Mouse (Mus musculus): Measurements from ENCODE around the gene Zfp697.
"Not testable (repeated sequence)": the region's sequence is repeated elsewhere in the genome, so short reads cannot be mapped to it uniquely, and the experiment has no call there.

Zfp697 gene

GRCm38 (mm10) chr3:98422926-98423325 is 40.7 kb downstream of the Zfp697 start:
- DNase-seq (ENCODE audit: low spot score) = no peak

- DNase-seq (ENCODE audit: low spot score) = no peak
Measured at GRCm38 (mm10) chr3:98426749-98427148, 44.5 kb downstream of the Zfp697 start.

GRCm38 (mm10) chr3:98427260-98427599 is 45.0 kb downstream of the Zfp697 start:
- DNase-seq (ENCODE audit: low spot score) = no peak

- DNase-seq (ENCODE audit: low spot score) = no peak
Measured at GRCm38 (mm10) chr3:98427600-98428448, 45.6 kb downstream of the Zfp697 start.

- no peak for DNase-seq (ENCODE audit: low spot score)
Measured at GRCm38 (mm10) chr3:98428449-98428775, 46.2 kb downstream of the Zfp697 start.

GRCm38 (mm10) chr3:98428928-98429525 is 46.8 kb downstream of the Zfp697 start:
- DNase-seq (ENCODE audit: low spot score) = no peak

- no peak for DNase-seq (ENCODE audit: low spot score)
Measured at GRCm38 (mm10) chr3:98434088-98434816, 52.0 kb downstream of the Zfp697 start.

GRCm38 (mm10) chr3:98435030-98435429 is 52.8 kb downstream of the Zfp697 start:
- no peak for DNase-seq (ENCODE audit: low spot score)

GRCm38 (mm10) chr3:98442245-98442644 is 60.0 kb downstream of the Zfp697 start:
- DNase-seq (ENCODE audit: low spot score) = not testable (repeated sequence)

GRCm38 (mm10) chr3:98443149-98443779 is 61.0 kb downstream of the Zfp697 start:
- DNase-seq (ENCODE audit: low spot score) = not testable (repeated sequence)

- not testable (repeated sequence) for DNase-seq (ENCODE audit: low spot score)
Measured at GRCm38 (mm10) chr3:98443924-98444323, 61.7 kb downstream of the Zfp697 start.

GRCm38 (mm10) chr3:98453786-98454185 is 71.5 kb downstream of the Zfp697 start:
- not testable (repeated sequence) for DNase-seq (ENCODE audit: low spot score)

- DNase-seq (ENCODE audit: low spot score) = not testable (repeated sequence)
Measured at GRCm38 (mm10) chr3:98457026-98457425, 74.8 kb downstream of the Zfp697 start, which contains the start of gene Gm4450. Gm4450 (minus strand) TSS chr3:98457126.

- not testable (repeated sequence) for DNase-seq (ENCODE audit: low spot score)
Measured at GRCm38 (mm10) chr3:98469323-98469722, 87.1 kb downstream of the Zfp697 start.

GRCm38 (mm10) chr3:98471057-98471456 is 88.8 kb downstream of the Zfp697 start:
- DNase-seq (ENCODE audit: low spot score) = not testable (repeated sequence)

GRCm38 (mm10) chr3:98471499-98471898 is 89.2 kb downstream of the Zfp697 start:
- DNase-seq (ENCODE audit: low spot score) = not testable (repeated sequence)

- DNase-seq (ENCODE audit: low spot score) = not testable (repeated sequence)
Measured at GRCm38 (mm10) chr3:98494184-98494583, 111.9 kb downstream of the Zfp697 start.

GRCm38 (mm10) chr3:98495055-98495454 is 112.8 kb downstream of the Zfp697 start:
- not testable (repeated sequence) for DNase-seq (ENCODE audit: low spot score)

GRCm38 (mm10) chr3:98496762-98497161 is 114.5 kb downstream of the Zfp697 start:
- DNase-seq (ENCODE audit: low spot score) = not testable (repeated sequence)

- not testable (repeated sequence) for DNase-seq (ENCODE audit: low spot score)
Measured at GRCm38 (mm10) chr3:98497401-98497800, 115.1 kb downstream of the Zfp697 start.

GRCm38 (mm10) chr3:98507229-98507628 is 125.0 kb downstream of the Zfp697 start:
- DNase-seq (ENCODE audit: low spot score) = not testable (repeated sequence)

- DNase-seq (ENCODE audit: low spot score) = not testable (repeated sequence)
Measured at GRCm38 (mm10) chr3:98510414-98510813, 128.2 kb downstream of the Zfp697 start, which contains the start of gene Hsd3b4. Hsd3b4 (minus strand) TSS chr3:98510514.

Data from spleen, adult 12 weeks (tissue).